Mouse (Mus musculus) CH12.LX (cell line): Measurements from ENCODE around the gene Gm6096. TPM values are rescaled to one million over a fixed set of nuclear protein-coding genes. Genes with fewer than 3 reads are reported as not detected.
A peak's percentile ranks its signal among the peaks of the same experiment; 100 is the strongest.

Source experiments
- DNase-seq: peaks from one replicate; pipeline ENCODE4 v3.0.0-alpha.2; 2013; ENCODE audit errors: extremely low read depth
- H3K27ac ChIP-seq: 2 replicates; pipeline ENCODE4 v1.5.1; 2012; ENCODE audit warnings: low read depth, mild to moderate bottlenecking, control low read depth, moderate library complexity; ENCODE audit not compliant: insufficient read depth
- H3K27me3 ChIP-seq: replicated peaks from 2 replicates; pipeline ENCODE3; 2012; ENCODE audit warnings: inconsistent platforms
- H3K36me3 ChIP-seq, 2 experiments: replicated peaks in 1 of 2; 2 replicates each; pipeline versions ENCODE3 to v1.6.1; 2012; ENCODE audit warnings: inconsistent platforms in 1 of 2, low read length in 1 of 2, mild to moderate bottlenecking in 1 of 2, mixed read lengths in 1 of 2, moderate library complexity in 1 of 2; ENCODE audit not compliant: control insufficient read depth in 1 of 2, insufficient read depth in 1 of 2
- H3K4me1 ChIP-seq, 2 experiments: 2 replicates each; pipeline ENCODE4 v1.6.1; 2012; ENCODE audit warnings: inconsistent platforms in 1 of 2, moderate library complexity in 1 of 2; ENCODE audit not compliant: insufficient read depth in 2 of 2, control insufficient read depth in 1 of 2
- H3K4me2 ChIP-seq: 2 replicates; pipeline ENCODE4 v1.6.1; 2012; ENCODE audit warnings: low read depth, mild to moderate bottlenecking, control low read depth; ENCODE audit not compliant: poor library complexity, insufficient read depth, severe bottlenecking
- H3K4me3 ChIP-seq, 3 experiments: fragments of 150-350 bp in 1 of 3; sonication (generic) in 1 of 3; replicated peaks in 1 of 3; 2 replicates each; pipeline versions ENCODE3 to v1.5.1; 2011 to 2012; ENCODE audit warnings: low read depth in 2 of 3, low read length in 2 of 3, mild to moderate bottlenecking in 2 of 3, moderate library complexity in 2 of 3, control low read depth in 1 of 3, improper control_type of control experiment in 1 of 3, inconsistent platforms in 1 of 3, mixed read lengths in 1 of 3; ENCODE audit not compliant: poor library complexity in 1 of 3
- H3K79me2 ChIP-seq: replicated peaks from 2 replicates; pipeline ENCODE4 v1.6.1; 2012; ENCODE audit warnings: mild to moderate bottlenecking, moderate library complexity; ENCODE audit not compliant: control insufficient read depth, poor library complexity, insufficient read depth, severe bottlenecking; ENCODE audit errors: extremely low read depth
- H3K9ac ChIP-seq: 2 replicates; pipeline ENCODE4 v1.6.1; 2012; ENCODE audit warnings: low read depth, mild to moderate bottlenecking, control low read depth, moderate library complexity; ENCODE audit not compliant: insufficient read depth
- H3K9me3 ChIP-seq: replicated peaks from 2 replicates; pipeline ENCODE3; 2012; ENCODE audit warnings: low read length, inconsistent platforms, mixed read lengths
- BHLHE40 ChIP-seq: IDR thresholded peaks from 2 replicates; pipeline ENCODE4 v1.6.1; 2011; ENCODE audit warnings: mild to moderate bottlenecking, low read depth, low read length, improper control_type of control experiment
- CHD2 ChIP-seq: IDR thresholded peaks from 2 replicates; pipeline ENCODE4 v1.6.1; 2011; ENCODE audit warnings: low read length, improper control_type of control experiment
- CTCF ChIP-seq, 2 experiments: IDR thresholded peaks in 1 of 2; conservative IDR thresholded peaks in 1 of 2; 2 replicates each; pipeline ENCODE4 v1.5.1; 2011 to 2012; ENCODE audit warnings: low read depth in 2 of 2, low read length in 2 of 2, improper control_type of control experiment in 1 of 2, inconsistent platforms in 1 of 2, mild to moderate bottlenecking in 1 of 2, moderate library complexity in 1 of 2
- E2F4 ChIP-seq: IDR thresholded peaks from 2 replicates; pipeline ENCODE4 v1.6.1; 2011; ENCODE audit warnings: low read depth, low read length, improper control_type of control experiment; ENCODE audit not compliant: insufficient replicate concordance
- ELF1 ChIP-seq: IDR thresholded peaks from 2 replicates; pipeline ENCODE4 v1.6.1; 2014; ENCODE audit warnings: low read depth, mild to moderate bottlenecking, inconsistent platforms, low read length, improper control_type of control experiment
- ETS1 ChIP-seq: conservative IDR thresholded peaks from 2 replicates; pipeline ENCODE4 v1.6.1; 2012; ENCODE audit warnings: low read depth, mild to moderate bottlenecking, inconsistent platforms, low read length, improper control_type of control experiment, moderate library complexity
- GABPA ChIP-seq: IDR thresholded peaks from 2 replicates; pipeline ENCODE4 v1.6.1; 2012; ENCODE audit warnings: low read depth, low read length, improper control_type of control experiment, inconsistent platforms; ENCODE audit not compliant: insufficient replicate concordance
- HCFC1 ChIP-seq: IDR thresholded peaks from 2 replicates; pipeline ENCODE4 v1.6.1; 2012; ENCODE audit warnings: low read depth, mild to moderate bottlenecking, inconsistent platforms, low read length, improper control_type of control experiment
- IRF4 ChIP-seq: IDR thresholded peaks from 2 replicates; pipeline ENCODE4 v1.6.1; 2014; ENCODE audit warnings: low read depth, mild to moderate bottlenecking, inconsistent platforms, low read length, improper control_type of control experiment
- JUN ChIP-seq: IDR thresholded peaks from 2 replicates; pipeline ENCODE4 v1.6.1; 2011; ENCODE audit warnings: low read depth, mild to moderate bottlenecking, low read length, improper control_type of control experiment, moderate library complexity; ENCODE audit not compliant: insufficient read depth
- MAFK ChIP-seq: IDR thresholded peaks from 2 replicates; pipeline ENCODE4 v1.6.1; 2011; ENCODE audit warnings: low read length, improper control_type of control experiment; ENCODE audit not compliant: insufficient replicate concordance
- MAZ ChIP-seq: IDR thresholded peaks from 2 replicates; pipeline ENCODE4 v1.6.1; 2012; ENCODE audit warnings: low read depth, mild to moderate bottlenecking, inconsistent platforms, low read length, improper control_type of control experiment, moderate library complexity
- MEF2A ChIP-seq: IDR thresholded peaks from 2 replicates; pipeline ENCODE4 v1.6.1; 2014; ENCODE audit warnings: low read depth, mild to moderate bottlenecking, inconsistent platforms, low read length, improper control_type of control experiment, borderline replicate concordance
- MXI1 ChIP-seq: IDR thresholded peaks from 2 replicates; pipeline ENCODE4 v1.6.1; 2011; ENCODE audit warnings: mild to moderate bottlenecking, low read depth, low read length, improper control_type of control experiment
- NELFE ChIP-seq: IDR thresholded peaks from 2 replicates; pipeline ENCODE4 v1.6.1; 2011; ENCODE audit warnings: low read depth, low read length, improper control_type of control experiment
- POLR2A ChIP-seq: IDR thresholded peaks from 2 replicates; pipeline ENCODE4 v1.6.1; 2011; ENCODE audit warnings: low read depth, mild to moderate bottlenecking, improper control_type of control experiment, low read length
- SMC3 ChIP-seq: IDR thresholded peaks from 2 replicates; pipeline ENCODE4 v1.6.1; 2011; ENCODE audit warnings: low read depth, low read length, improper control_type of control experiment
- UBTF ChIP-seq: IDR thresholded peaks from 2 replicates; pipeline ENCODE4 v1.6.1; 2012; ENCODE audit warnings: low read depth, mild to moderate bottlenecking, inconsistent platforms, low read length, improper control_type of control experiment, moderate library complexity
- USF1 ChIP-seq: IDR thresholded peaks from 2 replicates; pipeline ENCODE4 v1.6.1; 2014; ENCODE audit warnings: low read depth, mild to moderate bottlenecking, inconsistent platforms, low read length, improper control_type of control experiment
- dilution Hi-C: fragments of 300-500 bp; cut with MboI; formaldehyde crosslinking; loops from 2 replicates; pipeline ENCODE4 v1.14.3; 2020; ENCODE audit warnings: low sequenced_read_pairs; ENCODE audit not compliant: extremely low pct_unique_long_range_greater_than_20kb, extremely low pct_ligation_motif_present
- in situ Hi-C: fragments of 300-500 bp; cut with MboI; formaldehyde crosslinking; loops from 3 replicates; pipeline ENCODE4 v1.14.3; 2019; ENCODE audit warnings: low sequenced_read_pairs, low pct_ligation_motif_present, low pct_unique_long_range_greater_than_20kb, mixed read lengths
- polyA plus RNA-seq: library from polyadenylated mRNA; unstranded; fragments of >175 nt; gene quantifications from 2 replicates; pipeline ENCODE4 v1.2.1, GENCODE M21; 2012; ENCODE audit warnings: low read depth; ENCODE audit not compliant: insufficient read length
- total RNA-seq, 2 experiments: library from RNA; depleted of rRNA; stranded (reverse); fragments of 300-350 nt in 1 of 2; fragments of >200 nt in 1 of 2; gene quantifications; 2 replicates each; pipeline ENCODE4 v1.2.3; 2012 to 2014

Gm6096 gene
- total and polyA plus RNA-seq, 3 experiments: not detected

GRCm38 (mm10) chr7:34226846-34227245, 24.0 kb upstream of the Gm6096 start:
- Histone ChIP-seq H3K4me1 (peaks cover 5 to 48% of the 10 kb centered on the region in 2 experiments), H3K9ac (no peak overlapping the region), H3K27me3 (no peaks in the 10 kb centered on the region), H3K27ac (no peak overlapping the region), H3K36me3 (peaks cover 55 to 68% of the 10 kb centered on the region in 2 experiments), H3K4me3 (no peak overlapping the region), H3K9me3 (peaks cover 6% of the 10 kb centered on the region), H3K4me2 (no peak overlapping the region), H3K79me2 (peaks cover 40% of the 10 kb centered on the region)
- dilution Hi-C loops: no loop called here
- TF ChIP-seq CHD2: no peak
- TF ChIP-seq MEF2A: no peak
- peak in 1 of 2 experiments; percentile 28; a peak in 2 of 4 replicates for TF ChIP-seq CTCF (conservative IDR thresholded peaks at IDR 0.05 in 1 of 2, IDR thresholded peaks at IDR 0.05 in 1 of 2; ENCODE audit: low read depth in 2 of 2, low read length in 2 of 2)
- TF ChIP-seq UBTF: no peak
- in situ Hi-C loops: no loop called here
- DNase-seq: no peak

- H3K4me1 ChIP-seq: peaks cover 5 to 62% of the 10 kb centered on the region in 2 experiments
- peak overlapping the region; percentile 78; the same call in 1 of the 2 replicates for H3K9ac ChIP-seq
- no peak for TF ChIP-seq USF1
- no peak for TF ChIP-seq MAZ
- no peak for TF ChIP-seq MXI1
- no peak for TF ChIP-seq POLR2A
- TF ChIP-seq HCFC1: no peak
- TF ChIP-seq CHD2: no peak
- no peak for TF ChIP-seq GABPA
- TF ChIP-seq BHLHE40: no peak
- no peak for TF ChIP-seq IRF4
- no peak for TF ChIP-seq UBTF
- no peak for TF ChIP-seq ETS1
- TF ChIP-seq MAFK: no peak
- TF ChIP-seq ELF1: no peak
- TF ChIP-seq SMC3: no peak
- no peak for TF ChIP-seq JUN
- TF ChIP-seq NELFE: no peak
- TF ChIP-seq E2F4: no peak
- peaks cover 38 to 50% of the 10 kb centered on the region in 2 experiments for H3K36me3 ChIP-seq
- H3K9me3 ChIP-seq: no peaks in the 10 kb centered on the region
- no peak overlapping the region for H3K27ac ChIP-seq
- in situ Hi-C loops: no loop called here
- no peaks in the 10 kb centered on the region for H3K27me3 ChIP-seq
- dilution Hi-C loops: no loop called here
- no peak for DNase-seq
- H3K4me2 ChIP-seq: peak overlapping the region; percentile 30
- H3K79me2 ChIP-seq: peaks cover 40% of the 10 kb centered on the region
- H3K4me3 ChIP-seq: peak overlapping the region; percentile 27 to 87 (median 35)
These were observed 22.2 kb upstream of the Gm6096 start for GRCm38 (mm10) chr7:34228641-34229040.
